Mouse (Mus musculus) adrenal gland, postnatal 36 days (tissue): ENCODE measurements around the gene 1600002K03Rik. TPM values are rescaled to one million over a fixed set of nuclear protein-coding genes. Genes with fewer than 3 reads are reported as not detected.

ENCODE experiments used
- total RNA-seq, 2 experiments: library from RNA; stranded (reverse); gene quantifications; 2 replicates each; pipeline ENCODE4 v1.2.3; 2021

1600002K03Rik gene
- total RNA-seq, 2 experiments from 2014 or later: 16.8 to 19.1 TPM

Other genes with a start within 250 kb of the 1600002K03Rik start
- 1 to 10 TPM; 3.0 to 4.1 TPM for gene Arid3a, start 245.9 kb upstream of the 1600002K03Rik start, total RNA-seq
- 10 to 100 TPM; 37.8 to 48.9 TPM for gene Wdr18, start 212.8 kb upstream of the 1600002K03Rik start, total RNA-seq
- gene Grin3b, start 202.2 kb upstream of the 1600002K03Rik start, total RNA-seq: not detected
- 100 to 1,000 TPM; 144 to 146 TPM for gene Tmem259, start 188.6 kb upstream of the 1600002K03Rik start, total RNA-seq
- gene Cnn2, start 184.4 kb upstream of the 1600002K03Rik start, total RNA-seq: 10 to 100 TPM; 30.2 to 42.9 TPM
- 10 to 100 TPM; 20.2 to 20.3 TPM for gene Abca7, start 176.4 kb upstream of the 1600002K03Rik start, total RNA-seq
- gene Arhgap45, start 156.3 kb upstream of the 1600002K03Rik start, total RNA-seq: 1 to 10 TPM; 4.5 to 5.4 TPM
- gene Polr2e, start 133.1 kb upstream of the 1600002K03Rik start, total RNA-seq: 100 to 1,000 TPM in 1 of 2 experiments, 10 to 100 TPM in 1; 92.8 to 108 TPM
- gene Gpx4, start 125.8 kb upstream of the 1600002K03Rik start, total RNA-seq: 1,000 to 10,000 TPM; 1,198 to 1,301 TPM
- gene Sbno2, start 67.4 kb upstream of the 1600002K03Rik start, total RNA-seq: 10 to 100 TPM; 49.3 to 51.3 TPM
- 100 to 1,000 TPM; 146 to 149 TPM for gene Stk11, start 57.1 kb upstream of the 1600002K03Rik start, total RNA-seq
- gene Atp5d, start 34.3 kb upstream of the 1600002K03Rik start, total RNA-seq: 100 to 1,000 TPM; 561 to 735 TPM
- gene Cbarp, start 32.1 kb upstream of the 1600002K03Rik start, total RNA-seq: 100 to 1,000 TPM in 1 of 2 experiments, 10 to 100 TPM in 1; 57.5 to 205 TPM
- gene Midn, start 24.7 kb upstream of the 1600002K03Rik start, total RNA-seq: 100 to 1,000 TPM; 104 to 188 TPM
- 100 to 1,000 TPM in 1 of 2 experiments, 10 to 100 TPM in 1; 35.0 to 104 TPM for gene Cirbp, start 7.0 kb upstream of the 1600002K03Rik start, total RNA-seq
- 1 to 10 TPM; 2.4 to 3.2 TPM for gene Efna2, start 6.5 kb downstream of the 1600002K03Rik start, total RNA-seq
- gene Mum1, start 53.5 kb downstream of the 1600002K03Rik start, total RNA-seq: 10 to 100 TPM; 20.4 to 21.2 TPM
- gene Ndufs7, start 76.2 kb downstream of the 1600002K03Rik start, total RNA-seq: 100 to 1,000 TPM; 266 to 279 TPM
- gene Gamt, start 88.1 kb downstream of the 1600002K03Rik start, total RNA-seq: 100 to 1,000 TPM; 195 to 311 TPM
- gene Dazap1, start 88.5 kb downstream of the 1600002K03Rik start, total RNA-seq: 10 to 100 TPM; 82.1 to 90.4 TPM
- 1,000 to 10,000 TPM; 1,173 to 1,236 TPM for gene Rps15, start 119.5 kb downstream of the 1600002K03Rik start, total RNA-seq
- 1 to 10 TPM in 1 of 2 experiments, under 1 TPM in 1; 0.70 to 1.5 TPM for gene Apc2, start 123.0 kb downstream of the 1600002K03Rik start, total RNA-seq
- 10 to 100 TPM; 24.6 to 32.0 TPM for gene 2310011J03Rik, start 147.6 kb downstream of the 1600002K03Rik start, total RNA-seq
- gene Pcsk4, start 156.6 kb downstream of the 1600002K03Rik start, total RNA-seq: 1 to 10 TPM; 2.2 to 3.3 TPM
- gene Reep6, start 157.0 kb downstream of the 1600002K03Rik start, total RNA-seq: 10 to 100 TPM; 11.0 to 13.7 TPM
- 1 to 10 TPM; 7.3 to 7.7 TPM for gene Adamtsl5, start 175.5 kb downstream of the 1600002K03Rik start, total RNA-seq
- under 1 TPM in 1 of 2 experiments, not detected in 1; 0.26 TPM for gene Plk5, start 183.5 kb downstream of the 1600002K03Rik start, total RNA-seq
- 10 to 100 TPM; 22.4 to 29.9 TPM for gene Mex3d, start 214.7 kb downstream of the 1600002K03Rik start, total RNA-seq
- 100 to 1,000 TPM; 140 to 148 TPM for gene Mbd3, start 226.6 kb downstream of the 1600002K03Rik start, total RNA-seq
- gene Uqcr11, start 233.9 kb downstream of the 1600002K03Rik start, total RNA-seq: 100 to 1,000 TPM; 876 to 886 TPM